Mouse (Mus musculus) c-Kit-positive CD71-positive TER-119-negative erythroid progenitor cells, embryonic 14.5 days (primary cell): ENCODE measurements around the gene Stk32c.

Experiments
- DNase-seq: peaks from one replicate; pipeline ENCODE4 v3.0.0-alpha.2; 2013; ENCODE audit warnings: low read depth

Gene Stk32c

GRCm38 (mm10) chr7:139191619-139192018, 21.5 kb downstream of the Stk32c start:
- no peak for DNase-seq

DNA sequence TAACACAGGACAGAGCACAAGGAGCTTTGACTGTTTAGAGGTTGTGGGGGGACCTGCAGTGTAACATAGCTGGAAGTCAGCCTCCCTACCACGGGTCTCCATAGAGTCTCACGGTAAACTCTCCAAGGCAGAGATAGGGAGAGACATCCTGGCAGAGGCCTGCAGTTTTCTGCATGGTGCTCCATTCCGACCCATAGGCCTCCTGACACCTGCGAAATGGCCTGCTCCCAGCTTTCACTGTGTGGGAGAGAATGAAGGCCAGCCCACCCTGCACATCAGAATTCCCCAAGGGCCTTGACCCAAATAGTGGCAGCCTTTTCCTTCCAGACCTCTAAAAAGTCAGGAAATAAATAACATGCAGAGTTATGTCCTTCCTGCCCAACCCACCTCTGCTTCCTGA, 22.5 kb downstream of the Stk32c start:
- no peak for DNase-seq

- no peak for DNase-seq
Measured at GRCm38 (mm10) chr7:139188634-139189207, 24.4 kb downstream of the Stk32c start.

DNA sequence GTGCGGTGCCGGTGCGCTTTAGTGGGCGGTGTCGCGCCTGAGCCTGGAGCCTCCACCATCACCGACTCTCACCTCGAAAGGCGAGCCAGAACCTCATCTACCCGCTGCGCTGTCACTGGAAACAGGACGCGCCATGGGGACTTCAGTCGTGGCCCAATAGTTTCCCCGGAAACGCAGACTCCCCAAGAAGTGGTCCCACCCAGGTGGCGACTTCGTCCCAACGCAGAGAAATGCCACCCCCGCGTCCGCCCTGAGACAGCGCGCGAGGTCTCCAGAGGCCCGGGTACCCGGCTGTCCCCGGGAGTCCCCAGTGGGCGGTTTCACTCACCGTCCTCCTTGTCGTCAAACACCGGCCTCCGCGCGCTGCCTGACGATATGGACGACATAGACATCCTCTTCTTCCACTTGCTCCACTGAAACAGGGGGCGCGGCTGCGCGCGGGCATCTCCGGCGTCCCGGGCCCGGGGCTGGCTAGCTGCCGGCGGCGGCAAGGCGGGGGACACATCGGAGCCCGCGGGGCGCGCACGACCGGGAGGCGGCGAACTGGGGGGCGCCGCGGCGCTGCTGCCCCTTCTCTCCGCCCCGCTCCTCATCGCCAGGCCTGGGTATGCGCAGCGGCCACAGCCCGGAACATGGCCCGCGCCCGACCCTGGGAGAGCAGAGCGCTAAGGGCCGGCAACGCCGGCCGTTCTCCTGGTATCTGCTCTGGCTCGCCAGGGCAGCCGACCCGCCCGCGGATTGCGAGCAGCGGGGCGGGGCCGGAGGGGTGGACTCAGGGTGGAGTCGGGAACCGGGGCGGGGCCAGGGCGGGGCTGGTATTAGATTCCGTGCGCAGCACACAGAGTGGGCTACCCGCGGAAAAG, 25.1 kb downstream of the Stk32c start:
- peak; percentile 42 for DNase-seq

DNA sequence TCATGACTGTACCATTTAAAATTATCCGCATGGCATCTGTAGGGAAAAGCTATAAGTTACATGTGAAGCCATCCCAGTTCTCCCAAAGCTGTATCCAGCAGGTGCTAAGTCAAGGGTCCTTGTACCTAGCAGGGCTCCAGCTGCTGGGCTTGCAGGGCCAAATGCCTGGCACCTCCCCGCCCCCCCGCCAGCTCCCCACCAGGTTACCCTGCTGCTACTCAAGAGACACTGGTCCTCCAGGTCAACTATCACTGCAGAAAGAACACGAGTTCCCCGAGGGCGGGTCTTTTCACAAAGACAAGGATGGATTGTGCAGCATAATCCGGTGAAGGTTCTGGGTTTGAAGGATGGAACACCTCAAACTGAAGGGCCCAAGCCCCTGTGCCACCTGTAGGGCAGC, 25.8 kb downstream of the Stk32c start:
- no peak for DNase-seq

- DNase-seq = no peak
Measured at GRCm38 (mm10) chr7:139186436-139186835, 26.7 kb downstream of the Stk32c start.

DNA sequence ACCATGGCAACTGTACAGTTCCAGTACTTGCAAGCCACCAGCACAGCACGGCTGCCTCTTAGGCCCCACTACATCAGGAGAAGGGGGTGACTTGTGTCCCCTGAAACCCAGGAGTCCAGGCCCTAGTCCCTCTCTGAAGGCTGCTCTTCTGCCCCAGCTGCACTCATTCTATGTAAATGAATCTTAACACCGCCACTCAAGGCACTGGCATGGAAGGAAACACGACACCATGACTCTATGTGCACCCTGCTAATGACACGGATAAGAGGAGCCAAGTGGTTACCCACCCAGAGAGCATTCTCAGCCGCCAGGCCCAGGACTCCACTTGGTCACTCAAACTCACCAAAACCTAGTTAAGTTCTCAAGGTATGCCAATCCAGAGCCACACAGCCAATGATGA, 27.1 kb downstream of the Stk32c start:
- no peak for DNase-seq

DNA sequence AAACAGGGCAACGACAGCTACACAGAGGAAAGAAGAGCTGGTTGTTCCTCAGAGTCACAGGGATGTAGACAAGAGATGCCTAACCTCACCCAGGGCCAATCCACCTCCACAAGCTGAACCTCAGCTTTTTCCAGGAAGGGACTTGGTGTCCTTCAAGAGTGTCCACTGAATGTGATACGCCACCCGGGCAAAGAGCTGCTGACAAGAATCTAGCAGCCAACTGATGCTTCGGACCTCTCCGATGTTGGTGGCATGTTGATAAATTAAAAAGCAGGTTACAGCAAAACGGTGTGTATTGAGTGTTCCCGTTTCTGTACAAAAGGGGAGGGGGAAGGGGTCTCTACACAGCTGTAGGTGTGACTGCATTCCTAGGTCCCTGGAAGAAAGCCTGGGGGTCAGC, 28.3 kb downstream of the Stk32c start:
- DNase-seq = no peak

DNA sequence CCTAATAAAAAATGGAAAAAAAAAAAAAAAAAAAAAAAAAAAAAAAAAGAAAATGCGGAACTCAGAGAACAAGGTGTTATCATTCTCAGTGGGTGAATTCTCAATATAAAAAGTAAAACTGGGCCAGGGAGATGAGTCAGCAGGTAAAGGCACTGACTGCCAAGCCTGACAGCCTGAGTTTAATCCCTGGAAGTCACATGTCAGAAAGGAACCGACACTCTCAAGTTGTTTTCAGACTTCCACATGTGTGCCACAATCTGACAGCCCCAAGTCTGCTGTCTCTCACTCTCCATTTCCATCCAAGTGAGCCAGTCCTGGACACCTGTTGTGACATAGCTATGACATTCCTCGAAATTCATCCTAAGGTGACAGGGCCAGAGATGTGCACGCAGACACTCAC, 28.7 kb downstream of the Stk32c start:
- DNase-seq = no peak

GRCm38 (mm10) chr7:139180058-139180457, 33.0 kb downstream of the Stk32c start:
- DNase-seq = no peak

GRCm38 (mm10) chr7:139179299-139179698, 33.8 kb downstream of the Stk32c start:
- DNase-seq = no peak

- no peak for DNase-seq
Measured at GRCm38 (mm10) chr7:139169143-139169542, 44.0 kb downstream of the Stk32c start.

GRCm38 (mm10) chr7:139164410-139164809, 48.7 kb downstream of the Stk32c start:
- no peak for DNase-seq

DNA sequence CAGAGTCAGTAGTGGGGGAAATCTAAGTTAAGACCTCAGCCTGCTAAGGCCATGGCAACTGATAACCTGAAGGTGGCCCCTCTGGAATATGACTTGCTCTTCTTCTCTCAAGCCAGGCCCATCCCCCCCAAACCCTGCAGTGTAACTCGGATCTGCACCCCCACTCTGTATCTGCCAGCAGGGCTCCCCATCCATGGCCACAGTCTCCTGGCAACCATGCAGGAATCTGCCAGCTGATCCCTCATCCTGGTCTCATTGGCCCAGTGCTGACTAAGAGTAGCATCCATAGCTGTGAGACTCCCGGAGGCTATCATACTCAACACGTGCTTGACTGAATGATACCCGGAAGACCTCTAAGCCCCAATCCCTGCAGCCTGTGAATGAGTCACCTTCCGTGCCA, 54.2 kb downstream of the Stk32c start:
- DNase-seq = no peak

DNA sequence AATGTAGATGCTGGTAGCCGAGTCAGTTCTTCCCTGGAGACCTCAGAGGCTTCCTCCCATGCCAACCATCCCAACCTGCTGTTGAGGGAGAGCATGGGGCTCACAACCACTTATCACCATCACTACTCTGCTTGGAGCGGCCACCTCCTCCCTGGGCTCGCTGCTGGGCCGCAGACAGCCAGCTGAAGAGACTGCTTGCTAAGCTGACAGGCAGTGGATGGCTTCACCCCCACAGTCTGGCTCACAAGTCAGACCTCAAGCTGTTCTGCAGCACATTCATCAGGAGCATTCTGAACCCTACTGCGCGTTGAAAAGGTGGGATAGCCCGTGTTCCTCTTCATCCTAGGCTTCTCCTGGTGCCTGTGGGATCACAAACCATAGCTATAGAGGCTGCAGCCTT, 54.6 kb downstream of the Stk32c start:
- DNase-seq = no peak

DNA sequence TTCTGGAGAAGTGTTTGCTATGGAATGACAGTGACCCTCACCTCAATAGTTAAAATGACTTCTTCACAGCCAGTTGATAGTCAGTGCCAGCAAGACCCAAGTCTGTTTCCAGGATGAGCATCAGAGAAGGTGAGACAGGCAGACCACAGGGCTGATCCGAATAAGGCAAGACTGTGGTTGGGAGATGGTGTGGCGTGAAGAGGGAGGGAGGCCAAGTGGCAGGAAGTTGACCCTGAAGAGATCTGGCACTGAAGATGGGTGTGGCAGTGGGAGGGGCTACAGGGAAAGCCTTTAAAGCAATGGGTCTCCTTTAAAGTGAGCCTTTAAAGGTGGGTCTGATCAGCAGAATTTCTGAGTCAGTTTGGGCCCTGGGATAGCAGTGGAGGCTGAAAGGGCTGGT, 55.6 kb downstream of the Stk32c start:
- no peak for DNase-seq

GRCm38 (mm10) chr7:139156341-139157058, 56.6 kb downstream of the Stk32c start:
- DNase-seq = no peak

DNA sequence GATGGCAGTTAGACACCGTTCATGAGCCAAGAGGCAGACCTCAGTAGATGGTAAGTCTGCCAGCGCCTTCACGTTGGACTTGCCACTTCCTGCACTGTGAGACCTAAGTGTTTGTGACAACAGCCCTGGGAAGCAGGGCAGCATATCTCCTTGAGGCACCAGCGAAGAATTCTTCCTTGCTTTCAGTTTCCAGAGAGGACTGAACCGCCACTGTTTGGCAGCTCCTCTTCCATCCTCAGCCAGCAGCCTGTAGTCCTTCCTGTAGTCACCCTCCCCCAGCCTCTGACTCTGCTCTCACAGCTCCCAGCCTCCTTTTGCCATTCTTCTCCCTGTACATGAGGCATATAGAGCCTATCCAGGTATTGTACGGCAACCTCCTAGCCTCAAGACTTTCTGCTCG, 60.2 kb downstream of the Stk32c start:
- DNase-seq = no peak

- no peak for DNase-seq
Measured at GRCm38 (mm10) chr7:139151116-139151515, 62.0 kb downstream of the Stk32c start.

- no peak for DNase-seq
Measured at GRCm38 (mm10) chr7:139149373-139149772, 63.7 kb downstream of the Stk32c start.

DNA sequence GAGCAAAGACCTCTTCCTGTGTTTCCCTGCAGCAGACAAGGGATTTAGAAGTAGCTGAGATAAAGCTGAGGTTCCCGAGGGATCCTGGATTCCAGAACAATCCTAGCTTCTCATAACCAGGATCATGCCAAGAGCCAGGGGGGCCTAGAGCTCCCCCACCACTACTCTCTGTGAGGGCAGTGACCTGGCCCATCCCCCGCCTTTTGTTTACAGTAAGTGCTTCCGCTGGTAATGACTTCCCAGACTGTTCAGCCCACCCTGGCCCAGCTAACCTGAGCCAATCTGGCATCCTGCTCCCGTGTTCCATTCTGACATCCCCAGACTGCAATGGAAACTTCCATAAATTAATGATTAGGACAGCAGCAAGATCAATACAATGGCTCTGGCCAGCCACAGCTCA, 65.7 kb downstream of the Stk32c start:
- no peak for DNase-seq

GRCm38 (mm10) chr7:139145891-139146290, 67.2 kb downstream of the Stk32c start:
- no peak for DNase-seq

DNA sequence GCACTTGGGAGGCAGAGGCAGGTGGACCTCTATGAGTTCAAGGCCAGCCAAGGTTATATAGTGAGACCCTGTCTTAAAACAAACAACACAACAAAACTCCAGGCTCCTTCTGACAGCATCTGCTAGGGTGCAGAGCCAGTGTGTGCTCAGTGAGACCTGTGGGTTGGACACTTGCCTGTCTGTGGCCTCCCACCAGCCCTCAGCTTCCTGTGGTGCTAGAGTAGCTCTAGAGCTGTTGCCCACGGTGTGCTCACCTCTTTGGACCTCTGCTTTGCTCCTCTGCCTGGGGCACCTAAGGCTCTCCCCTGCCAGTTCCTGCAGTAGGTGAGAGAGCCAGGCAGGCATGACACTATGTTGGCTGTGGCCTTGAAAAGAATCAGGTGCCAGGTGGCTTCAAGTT, 69.3 kb downstream of the Stk32c start:
- no peak for DNase-seq
